25 mouse cellular contexts compared by ENCODE assay signal in genomic region chr11:17442133-17442532, GRCm38 (mm10).
"Had no signal": no experiment of that assay in that cellular context is flagged by ENCODE, and none has a peak within 500 bp of the region (broad histone marks: within the 10 kb centered on the region; RNA-seq: fewer than 3 reads in every experiment).

No protein-coding gene starts in this region.

- H3K36me3 ChIP-seq: heart, embryonic 10.5 days; heart, embryonic 12.5 days; hindbrain, embryonic 13.5 days; hindbrain, embryonic 15.5 days; intestine, embryonic 15.5 days; limb, embryonic 12.5 days; liver, embryonic 13.5 days; liver, embryonic 15.5 days had no signal

- H3K4me1 ChIP-seq: heart, embryonic 10.5 days; heart, embryonic 12.5 days; hindbrain, embryonic 13.5 days; hindbrain, embryonic 15.5 days; intestine, embryonic 15.5 days; liver, embryonic 13.5 days; liver, embryonic 15.5 days had no signal

- H3K27me3 ChIP-seq: heart, embryonic 12.5 days; hindbrain, embryonic 13.5 days; hindbrain, embryonic 15.5 days; intestine, embryonic 15.5 days; liver, embryonic 13.5 days; liver, embryonic 15.5 days had no signal

- ATAC-seq: hindbrain, postnatal 0 days; inflammation-experienced regulatory T-cells, adult 6 months; intestine, embryonic 15.5 days; intestine, postnatal 0 days had no signal

- H3K4me2 ChIP-seq: heart, embryonic 12.5 days; hindbrain, embryonic 13.5 days; hindbrain, embryonic 15.5 days; intestine, embryonic 15.5 days; limb, embryonic 12.5 days; liver, embryonic 11.5 days; liver, embryonic 13.5 days; liver, embryonic 15.5 days had no signal

- H3K9ac ChIP-seq: heart, embryonic 12.5 days; hindbrain, embryonic 13.5 days; hindbrain, embryonic 15.5 days; intestine, embryonic 15.5 days; limb, embryonic 12.5 days; liver, embryonic 13.5 days; liver, embryonic 15.5 days had no signal

- DNase-seq: gastrocnemius, postnatal 10 days; gastrocnemius, postnatal 25 days; heart, adult 18-20 months; heart, postnatal 10 days; heart, postnatal 36 days; kidney, adult 18-20 months; kidney, adult 8-10 months; kidney, postnatal 10 days; kidney, postnatal 25 days; kidney, postnatal 4 days; liver; liver, embryonic 13.5 days had no signal

- H3K4me3 ChIP-seq: heart, embryonic 10.5 days; heart, embryonic 12.5 days; hindbrain, embryonic 13.5 days; hindbrain, embryonic 15.5 days; intestine, embryonic 15.5 days; layer of hippocampus, adult 2 months; left cerebral cortex, adult 2 months; limb, embryonic 12.5 days; liver, embryonic 13.5 days; liver, embryonic 15.5 days had no signal

- H3K27ac ChIP-seq: heart, embryonic 10.5 days; hindbrain, embryonic 13.5 days; hindbrain, embryonic 15.5 days; hindbrain, postnatal 0 days; intestine, embryonic 15.5 days; layer of hippocampus, adult 2 months; left cerebral cortex, adult 2 months; limb, embryonic 12.5 days; liver, embryonic 13.5 days; liver, embryonic 15.5 days had no signal

- H3K9me3 ChIP-seq: heart, embryonic 10.5 days; heart, embryonic 12.5 days; hindbrain, embryonic 13.5 days; hindbrain, embryonic 15.5 days; intestine, embryonic 15.5 days; limb, embryonic 12.5 days; liver, embryonic 13.5 days; liver, embryonic 15.5 days had no signal
